Mouse (Mus musculus) forebrain, embryonic 16.5 days (tissue): ENCODE data around the gene Krtap7-1. TPM values are rescaled to one million over a fixed set of nuclear protein-coding genes. Genes with fewer than 3 reads are reported as not detected.

Source experiments
- ATAC-seq: fragments of 200-750 bp; cut with Nextera tagmentation; 2 replicates; pipeline ENCODE4 v1.8.0; 2017; ENCODE audit warnings: mild to moderate bottlenecking, moderate library complexity
- H3K27ac ChIP-seq: fragments of 300-500 bp; sonication (generic); 2 replicates; pipeline ENCODE4 v1.5.1; 2014; ENCODE audit warnings: low read length, control low read depth
- H3K27me3 ChIP-seq: fragments of 300-500 bp; sonication (generic); replicated peaks from 2 replicates; pipeline ENCODE4 v1.6.1; 2014; ENCODE audit warnings: low read length; ENCODE audit not compliant: control insufficient read depth, insufficient read depth
- H3K36me3 ChIP-seq: fragments of 300-500 bp; sonication (generic); 2 replicates; pipeline ENCODE4 v1.6.1; 2014; ENCODE audit not compliant: control insufficient read depth, insufficient read depth
- H3K4me1 ChIP-seq: fragments of 300-500 bp; sonication (generic); replicated peaks from 2 replicates; pipeline ENCODE4 v1.6.1; 2014; ENCODE audit warnings: low read length; ENCODE audit not compliant: control insufficient read depth, insufficient read depth
- H3K4me2 ChIP-seq: fragments of 300-500 bp; sonication (generic); 2 replicates; pipeline ENCODE4 v1.6.1; 2014; ENCODE audit warnings: mild to moderate bottlenecking, low read length, control low read depth
- H3K4me3 ChIP-seq: fragments of 300-500 bp; sonication (generic); replicated peaks from 2 replicates; pipeline ENCODE4 v1.5.1; 2014; ENCODE audit warnings: mild to moderate bottlenecking, low read length, control low read depth
- H3K9ac ChIP-seq: fragments of 300-500 bp; sonication (generic); replicated peaks from 2 replicates; pipeline ENCODE4 v1.6.1; 2014; ENCODE audit warnings: low read depth, low read length, control low read depth
- H3K9me3 ChIP-seq: fragments of 300-500 bp; sonication (generic); 2 replicates; pipeline ENCODE4 v1.6.1; 2016; ENCODE audit warnings: low read length; ENCODE audit not compliant: control insufficient read depth
- WGBS: fragments of 180-500 bp; shearing (Covaris S2); extraction: QIAGEN DNeasy Blood & Tissue Kit; methylation state at CpG from one replicate; pipeline ENCODE4 v1.1.7; 2014; 5-methylcytosine and 5-hydroxymethylcytosine counted together
- polyA plus RNA-seq: library from polyadenylated mRNA; unstranded; fragments of >200 nt; fragmentation: Nextera tagmentation; extraction: Ambion mirVana; gene quantifications from 2 replicates; pipeline ENCODE4 v1.2.1, GENCODE M21; 2015

The Krtap7-1 gene
- polyA plus RNA-seq, 1 experiment from 2014 or later, result not detected

GRCm38 (mm10) chr16:89517635-89518034 lies 9.5 kb upstream of the Krtap7-1 start:
- Histone ChIP-seq H3K4me2 (no peak overlapping the region), H3K9me3 (no peaks in the 10 kb centered on the region), H3K4me1 (peaks cover 13% of the 10 kb centered on the region), H3K36me3 (no peaks in the 10 kb centered on the region), H3K4me3 (no peak overlapping the region), H3K27me3 (no peaks in the 10 kb centered on the region), H3K9ac (no peak overlapping the region), H3K27ac (no peak overlapping the region)
- ATAC-seq, result peak; percentile 39; the same call in 1 of the 2 replicates
- WGBS, result 58% methylated on average over 9 of the region's 9 CpGs

- Histone ChIP-seq H3K9me3 (no peaks in the 10 kb centered on the region), H3K9ac (0 out of 2 replicates have a peak overlapping the region, but pooled peaks have one; percentile 32), H3K27ac (no peak overlapping the region), H3K27me3 (no peaks in the 10 kb centered on the region), H3K36me3 (no peaks in the 10 kb centered on the region), H3K4me1 (peaks cover 10% of the 10 kb centered on the region), H3K4me3 (no peak overlapping the region), H3K4me2 (peak overlapping the region; percentile 45)
- whole genome bisulfite sequencing, result 26% methylated on average over 7 of the region's 7 CpGs
- peak; percentile 52 for ATAC-seq
Measured at GRCm38 (mm10) chr16:89513431-89513830, 5.3 kb upstream of the Krtap7-1 start.

- H3K4me2 ChIP-seq, result no peak overlapping the region
- no peak overlapping the region for H3K27ac ChIP-seq
- ATAC-seq, result no peak
- no peaks in the 10 kb centered on the region for H3K36me3 ChIP-seq
- H3K27me3 ChIP-seq, result no peaks in the 10 kb centered on the region
- 83% methylated on average over 2 of the region's 2 CpGs for WGBS
- no peaks in the 10 kb centered on the region for H3K4me1 ChIP-seq
- no peak overlapping the region for H3K4me3 ChIP-seq
- no peak overlapping the region for H3K9ac ChIP-seq
- no peaks in the 10 kb centered on the region for H3K9me3 ChIP-seq
Measured at GRCm38 (mm10) chr16:89503571-89503970, 4.6 kb downstream of the Krtap7-1 start.

DNA sequence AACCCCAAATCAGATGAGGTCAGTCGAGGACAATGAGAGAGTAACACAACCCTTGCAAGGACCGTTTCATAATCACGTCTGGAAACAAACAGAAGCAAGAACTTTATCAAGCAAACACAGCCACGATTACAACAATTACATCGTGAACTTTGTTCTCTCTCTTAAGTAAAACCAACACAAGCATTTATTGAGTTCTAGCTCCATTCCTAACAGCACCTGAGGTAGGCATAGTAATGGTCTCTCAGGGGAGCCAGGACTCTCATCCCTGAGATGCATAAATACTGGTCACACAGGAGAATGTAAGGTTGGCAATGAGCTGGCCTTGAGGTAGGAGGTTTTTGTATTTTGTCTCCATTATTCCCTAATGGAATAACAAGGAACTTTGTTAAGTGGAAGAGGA lies 6.3 kb downstream of the Krtap7-1 start:
- Histone ChIP-seq H3K27me3 (no peaks in the 10 kb centered on the region), H3K9me3 (no peaks in the 10 kb centered on the region), H3K9ac (no peak overlapping the region), H3K4me1 (no peaks in the 10 kb centered on the region), H3K36me3 (no peaks in the 10 kb centered on the region), H3K4me2 (no peak overlapping the region), H3K27ac (no peak overlapping the region), H3K4me3 (no peak overlapping the region)
- WGBS, result 82% methylated on average over 5 of the region's 5 CpGs
- no peak for ATAC-seq

- no peak for ATAC-seq
- WGBS, result 80% methylated on average over 5 of the region's 5 CpGs
- Histone ChIP-seq H3K27ac (no peak overlapping the region), H3K9me3 (no peaks in the 10 kb centered on the region), H3K27me3 (no peaks in the 10 kb centered on the region), H3K36me3 (no peaks in the 10 kb centered on the region), H3K4me1 (no peaks in the 10 kb centered on the region), H3K4me3 (no peak overlapping the region), H3K9ac (no peak overlapping the region), H3K4me2 (no peak overlapping the region)
Measured at GRCm38 (mm10) chr16:89497002-89497401, 11.1 kb downstream of the Krtap7-1 start.

DNA sequence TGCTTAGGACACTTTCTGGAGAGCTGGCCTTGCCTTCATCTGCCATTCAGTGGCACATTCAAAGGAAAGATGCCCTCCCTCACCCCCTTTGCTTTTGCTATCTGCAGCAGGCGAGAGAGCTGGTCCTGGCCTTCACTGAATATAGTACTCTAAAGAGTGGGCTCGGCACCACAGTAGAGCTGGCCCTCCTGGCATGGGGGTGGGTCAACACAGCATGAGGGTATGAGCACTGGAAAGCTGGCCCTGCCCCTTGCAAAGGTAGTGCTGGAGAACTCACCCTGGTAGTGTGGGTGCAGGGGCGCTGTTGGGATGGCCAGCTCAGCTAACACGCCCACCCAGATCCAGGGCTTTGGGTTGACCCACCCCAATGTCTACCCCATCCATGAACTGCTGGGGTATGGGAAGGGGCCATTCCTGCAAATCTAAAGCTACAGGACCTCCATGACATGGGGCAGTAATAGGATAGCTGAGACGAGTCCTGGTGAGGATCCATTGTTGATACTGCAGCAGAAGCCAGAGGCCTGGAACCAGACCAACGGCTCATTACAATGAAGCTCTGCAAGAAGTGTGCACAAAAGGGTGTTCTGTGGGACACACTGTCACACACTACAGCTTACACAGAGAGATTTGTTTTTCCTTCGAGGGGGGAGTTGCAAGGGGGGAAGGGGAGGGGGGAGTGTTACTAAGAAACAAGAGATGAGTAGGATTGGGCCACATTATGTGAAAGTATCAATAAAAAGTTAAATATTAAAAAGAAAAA lies 12.5 kb downstream of the Krtap7-1 start:
- Histone ChIP-seq H3K27ac (no peak overlapping the region), H3K36me3 (no peaks in the 10 kb centered on the region), H3K4me1 (no peaks in the 10 kb centered on the region), H3K4me3 (no peak overlapping the region), H3K9ac (no peak overlapping the region), H3K4me2 (no peak overlapping the region), H3K9me3 (no peaks in the 10 kb centered on the region), H3K27me3 (no peaks in the 10 kb centered on the region)
- 64% methylated on average over 7 of the region's 7 CpGs for WGBS
- no peak; the same call in 1 of the 2 replicates for ATAC-seq

GRCm38 (mm10) chr16:89487852-89488251 lies 20.3 kb downstream of the Krtap7-1 start, which contains the start of gene Krtap8-1:
Gene Krtap8-1 (minus strand): TSS chr16:89487952.
- H3K27ac ChIP-seq, result no peak within 1 kb of the TSS
- 60% methylated on average over 7 of the region's 7 CpGs for WGBS
- no peaks in the 10 kb centered on the region for H3K27me3 ChIP-seq
- no peaks in the 10 kb centered on the region for H3K9me3 ChIP-seq
- no peaks in the 10 kb centered on the region for H3K36me3 ChIP-seq
- no peak within 1 kb of the TSS for H3K4me2 ChIP-seq
- no peaks in the 10 kb centered on the region for H3K4me1 ChIP-seq
- no peak for ATAC-seq
- no peak within 1 kb of the TSS for H3K4me3 ChIP-seq
- no peak within 1 kb of the TSS for H3K9ac ChIP-seq

GRCm38 (mm10) chr16:89477679-89478314 lies 30.3 kb downstream of the Krtap7-1 start:
- WGBS, result 88% methylated on average over 12 of the region's 12 CpGs
- no peaks in the 10 kb centered on the region for H3K36me3 ChIP-seq
- H3K27me3 ChIP-seq, result no peaks in the 10 kb centered on the region
- no peak overlapping the region for H3K4me2 ChIP-seq
- H3K9ac ChIP-seq, result no peak overlapping the region
- H3K4me1 ChIP-seq, result no peaks in the 10 kb centered on the region
- H3K27ac ChIP-seq, result no peak overlapping the region
- no peak overlapping the region for H3K4me3 ChIP-seq
- no peak for ATAC-seq
- H3K9me3 ChIP-seq, result no peaks in the 10 kb centered on the region

DNA sequence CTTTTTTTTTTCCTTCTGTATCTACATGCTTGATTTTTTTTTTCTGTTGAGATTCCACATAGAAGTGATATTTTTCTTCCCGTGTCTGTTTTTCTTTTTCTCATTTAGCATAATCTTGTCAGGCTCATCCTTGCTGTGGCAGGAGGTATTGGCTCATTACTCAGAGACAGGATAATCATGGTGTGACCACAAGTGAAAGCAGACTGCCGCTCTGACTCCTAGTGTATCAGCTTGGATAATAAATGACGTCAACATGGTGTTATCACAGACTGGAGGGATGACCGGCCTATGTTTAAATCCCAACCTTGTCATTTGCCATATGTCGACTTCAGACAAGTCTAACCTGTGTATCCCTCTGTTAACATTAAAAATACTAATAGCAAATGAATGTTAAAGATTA lies 46.9 kb downstream of the Krtap7-1 start:
- 87% methylated on average over 5 of the region's 5 CpGs for WGBS
- no peaks in the 10 kb centered on the region for H3K36me3 ChIP-seq
- no peak for ATAC-seq

More for the DNA sequence above, 46.9 kb downstream of the Krtap7-1 start:
- H3K9me3 ChIP-seq, result no peaks in the 10 kb centered on the region
- H3K27me3 ChIP-seq, result no peaks in the 10 kb centered on the region
- H3K27ac ChIP-seq, result no peak overlapping the region
- no peak overlapping the region for H3K4me3 ChIP-seq
- no peaks in the 10 kb centered on the region for H3K4me1 ChIP-seq
- H3K9ac ChIP-seq, result no peak overlapping the region
- H3K4me2 ChIP-seq, result no peak overlapping the region
